Mouse (Mus musculus): ENCODE measurements at regions not wholly inside any gene's neighbourhood (a gene's known extent, or its start where the extent isn't known, plus 50 kb on each side); places are given as distances from the start of the nearest gene placed in this dataset.

GRCm38 (mm10) chr3:120748513-120748912 is 423.0 kb downstream of the Rwdd3 start:
- no peak for DNase-seq (ENCODE audit: low spot score in 2 of 2)

- DNase-seq (ENCODE audit: low spot score in 2 of 2) = peak in 1 of 2 experiments; percentile 36
Measured at GRCm38 (mm10) chr3:120747678-120748077, 423.8 kb downstream of the Rwdd3 start.

GRCm38 (mm10) chr3:120733332-120733731 is 438.2 kb downstream of the Rwdd3 start:
- no peak for DNase-seq (ENCODE audit: low spot score in 2 of 2)

GRCm38 (mm10) chr3:120732391-120732790 is 439.1 kb downstream of the Rwdd3 start:
- DNase-seq (ENCODE audit: low spot score in 2 of 2) = no peak

- DNase-seq (ENCODE audit: low spot score in 2 of 2) = peak in 1 of 2 experiments; percentile 4
Measured at GRCm38 (mm10) chr3:120731287-120731686, 440.2 kb downstream of the Rwdd3 start.

GRCm38 (mm10) chr3:120730225-120730624 is 441.3 kb downstream of the Rwdd3 start:
- no peak for DNase-seq (ENCODE audit: low spot score in 2 of 2)

- DNase-seq (ENCODE audit: low spot score in 2 of 2) = no peak
Measured at GRCm38 (mm10) chr3:120729671-120730070, 441.8 kb downstream of the Rwdd3 start.

- DNase-seq (ENCODE audit: low spot score in 2 of 2) = no peak
Measured at GRCm38 (mm10) chr3:120685227-120685626, 486.3 kb downstream of the Rwdd3 start.

- DNase-seq (ENCODE audit: low spot score in 2 of 2) = no peak
Measured at GRCm38 (mm10) chr3:120675906-120676305, 495.6 kb downstream of the Rwdd3 start.

- DNase-seq (ENCODE audit: low spot score in 2 of 2) = no peak
Measured at GRCm38 (mm10) chr3:120668654-120669053, 502.8 kb downstream of the Rwdd3 start.

- no peak for DNase-seq (ENCODE audit: low spot score in 2 of 2)
Measured at GRCm38 (mm10) chr3:120662521-120662920, 509.0 kb downstream of the Rwdd3 start.

- no peak for DNase-seq (ENCODE audit: low spot score in 2 of 2)
Measured at GRCm38 (mm10) chr3:120660776-120661175, 510.7 kb downstream of the Rwdd3 start.

- DNase-seq (ENCODE audit: low spot score in 2 of 2) = no peak
Measured at GRCm38 (mm10) chr3:120649047-120649868, 522.2 kb downstream of the Rwdd3 start.

- DNase-seq (ENCODE audit: low spot score in 2 of 2) = no peak
Measured at GRCm38 (mm10) chr3:120648391-120648790, 523.1 kb downstream of the Rwdd3 start.

GRCm38 (mm10) chr3:120636669-120637305 is 534.7 kb downstream of the Rwdd3 start:
- DNase-seq (ENCODE audit: low spot score in 2 of 2) = no peak

GRCm38 (mm10) chr3:120618358-120618757 is 553.1 kb downstream of the Rwdd3 start:
- no peak for DNase-seq (ENCODE audit: low spot score in 2 of 2)

- DNase-seq (ENCODE audit: low spot score in 2 of 2) = no peak
Measured at GRCm38 (mm10) chr3:120594226-120594625, 577.3 kb downstream of the Rwdd3 start.

GRCm38 (mm10) chr3:120591183-120591582 is 580.3 kb downstream of the Rwdd3 start:
- DNase-seq (ENCODE audit: low spot score in 2 of 2) = no peak

- DNase-seq (ENCODE audit: low spot score in 2 of 2) = no peak
Measured at GRCm38 (mm10) chr3:120570806-120571425, 600.6 kb downstream of the Rwdd3 start.

- DNase-seq (ENCODE audit: low spot score in 2 of 2) = no peak
Measured at GRCm38 (mm10) chr3:120541556-120542476, 629.7 kb downstream of the Rwdd3 start.

- no peak for DNase-seq (ENCODE audit: low spot score in 2 of 2)
Measured at GRCm38 (mm10) chr3:120533901-120534300, 637.6 kb downstream of the Rwdd3 start.
